Mouse (Mus musculus) liver, postnatal 0 days (tissue): ENCODE results near the gene Ccne1. TPM values are rescaled to one million over a fixed set of nuclear protein-coding genes. Genes with fewer than 3 reads are reported as not detected.
"Not testable (repeated sequence)": the region's sequence is repeated elsewhere in the genome, so short reads cannot be mapped to it uniquely, and the experiment has no call there.

ENCODE experiments used
- ATAC-seq: fragments of 200-750 bp; cut with Nextera tagmentation; 2 replicates; pipeline ENCODE4 v1.8.0; 2017; ENCODE audit warnings: mild to moderate bottlenecking, moderate library complexity
- DNase-seq: peaks from one replicate; pipeline ENCODE4 v3.0.0-alpha.2; 2016
- H3K27ac ChIP-seq: fragments of 300-500 bp; sonication (generic); 2 replicates; pipeline ENCODE4 v1.5.1; 2014; ENCODE audit warnings: antibody characterized with exemption, moderate library complexity, mild to moderate bottlenecking, low read depth
- H3K27me3 ChIP-seq: fragments of 300-500 bp; sonication (generic); 2 replicates; pipeline ENCODE4 v1.6.1; 2014; ENCODE audit warnings: low read length, control low read depth, mixed read lengths; ENCODE audit not compliant: insufficient read depth
- H3K36me3 ChIP-seq: fragments of 300-500 bp; sonication (generic); replicated peaks from 2 replicates; pipeline ENCODE4 v1.6.1; 2014; ENCODE audit warnings: mild to moderate bottlenecking, control low read depth, low read length, moderate library complexity, mixed read lengths; ENCODE audit not compliant: insufficient read depth
- H3K4me1 ChIP-seq: fragments of 300-500 bp; sonication (generic); 2 replicates; pipeline ENCODE4 v1.6.1; 2014; ENCODE audit warnings: antibody characterized with exemption, mild to moderate bottlenecking, control low read depth; ENCODE audit not compliant: insufficient read depth
- H3K4me2 ChIP-seq: fragments of 300-500 bp; sonication (generic); 2 replicates; pipeline ENCODE4 v1.6.1; 2014; ENCODE audit warnings: low read depth, mild to moderate bottlenecking, low read length, moderate library complexity, mixed read lengths
- H3K4me3 ChIP-seq: fragments of 300-500 bp; sonication (generic); 2 replicates; pipeline ENCODE4 v1.5.1; 2014; ENCODE audit warnings: low read depth, low read length
- H3K9ac ChIP-seq: fragments of 300-500 bp; sonication (generic); replicated peaks from 2 replicates; pipeline ENCODE4 v1.6.1; 2014; ENCODE audit warnings: mild to moderate bottlenecking, moderate library complexity
- H3K9me3 ChIP-seq: fragments of 300-500 bp; sonication (generic); 2 replicates; pipeline ENCODE4 v1.6.1; 2016; ENCODE audit warnings: mild to moderate bottlenecking, control low read depth, low read length, mixed read lengths
- CTCF ChIP-seq: sonication (generic); IDR thresholded peaks from 2 replicates; pipeline ENCODE4 v1.5.1; 2016; ENCODE audit warnings: antibody characterized with exemption, low read depth
- EP300 ChIP-seq: IDR thresholded peaks from 2 replicates; pipeline ENCODE4 v1.6.1; 2016; ENCODE audit warnings: antibody characterized with exemption, low read depth, mild to moderate bottlenecking
- WGBS: fragments of 180-500 bp; shearing (Covaris S2); extraction: QIAGEN DNeasy Blood & Tissue Kit; methylation state at CpG from one replicate; pipeline ENCODE4 v1.1.7; 2014; ENCODE audit not compliant: insufficient replicate concordance; 5-methylcytosine and 5-hydroxymethylcytosine counted together
- polyA plus RNA-seq: library from polyadenylated mRNA; unstranded; fragments of >200 nt; fragmentation: Nextera tagmentation; extraction: Ambion mirVana; gene quantifications from 2 replicates; pipeline ENCODE4 v1.2.1, GENCODE M21; 2015

The Ccne1 gene
- polyA plus RNA-seq, 1 experiment from 2014 or later = 32.4 TPM

GRCm38 (mm10) chr7:38140324-38140723 is 33.0 kb upstream of the Ccne1 start:
- Histone ChIP-seq H3K9me3 (no peaks in the 10 kb centered on the region), H3K36me3 (no peaks in the 10 kb centered on the region), H3K27me3 (no peaks in the 10 kb centered on the region), H3K9ac (no peak overlapping the region), H3K4me2 (no peak overlapping the region), H3K4me3 (no peak overlapping the region), H3K27ac (no peak overlapping the region), H3K4me1 (no peaks in the 10 kb centered on the region)
- no peak for DNase-seq
- WGBS = 52% methylated on average over 9 of the region's 9 CpGs
- no peak for TF ChIP-seq CTCF
- no peak for TF ChIP-seq EP300
- ATAC-seq = no peak

- DNase-seq = no peak
- H3K9me3 ChIP-seq = no peaks in the 10 kb centered on the region
- ATAC-seq = no peak
- no peak overlapping the region for H3K4me2 ChIP-seq
- H3K36me3 ChIP-seq = no peaks in the 10 kb centered on the region
- 74% methylated on average over 5 of the region's 5 CpGs for WGBS
- TF ChIP-seq EP300 = no peak
- no peak for TF ChIP-seq CTCF
- no peak overlapping the region for H3K4me3 ChIP-seq
- no peak overlapping the region for H3K27ac ChIP-seq
- no peaks in the 10 kb centered on the region for H3K4me1 ChIP-seq
- H3K27me3 ChIP-seq = no peaks in the 10 kb centered on the region
- H3K9ac ChIP-seq = no peak overlapping the region
Measured at GRCm38 (mm10) chr7:38134471-38134870, 27.1 kb upstream of the Ccne1 start.

- no peaks in the 10 kb centered on the region for H3K4me1 ChIP-seq
- no peak overlapping the region for H3K4me3 ChIP-seq
- no peak overlapping the region for H3K27ac ChIP-seq
- no peak for ATAC-seq
- no peak overlapping the region for H3K4me2 ChIP-seq
- WGBS = 26% methylated on average over 5 of the region's 5 CpGs
- H3K27me3 ChIP-seq = no peaks in the 10 kb centered on the region
- TF ChIP-seq EP300 (no peak), CTCF (peak; percentile 71)
- peak; percentile 35 for DNase-seq
- no peaks in the 10 kb centered on the region for H3K36me3 ChIP-seq
- H3K9ac ChIP-seq = no peak overlapping the region
- no peaks in the 10 kb centered on the region for H3K9me3 ChIP-seq
Measured at GRCm38 (mm10) chr7:38131186-38131585, 23.9 kb upstream of the Ccne1 start.

- Histone ChIP-seq H3K9me3 (no peaks in the 10 kb centered on the region), H3K36me3 (no peaks in the 10 kb centered on the region), H3K4me1 (no peaks in the 10 kb centered on the region), H3K4me3 (no peak overlapping the region), H3K27ac (no peak overlapping the region), H3K27me3 (no peaks in the 10 kb centered on the region), H3K9ac (no peak overlapping the region), H3K4me2 (no peak overlapping the region)
- DNase-seq (no peak), ATAC-seq (no peak)
- 82% methylated on average over 26 of the region's 26 CpGs for WGBS
- TF ChIP-seq EP300 (no peak), CTCF (no peak)
Measured at GRCm38 (mm10) chr7:38129986-38130729, 22.8 kb upstream of the Ccne1 start.

- Histone ChIP-seq H3K36me3 (no peaks in the 10 kb centered on the region), H3K27me3 (no peaks in the 10 kb centered on the region), H3K4me3 (no peak overlapping the region), H3K9me3 (no peaks in the 10 kb centered on the region), H3K9ac (no peak overlapping the region), H3K4me2 (no peak overlapping the region), H3K27ac (no peak overlapping the region), H3K4me1 (no peaks in the 10 kb centered on the region)
- ATAC-seq (no peak), DNase-seq (no peak)
- TF ChIP-seq EP300 (no peak), CTCF (no peak)
- WGBS = 81% methylated on average over 6 of the region's 6 CpGs
Measured at GRCm38 (mm10) chr7:38129491-38129890, 22.2 kb upstream of the Ccne1 start.

DNA sequence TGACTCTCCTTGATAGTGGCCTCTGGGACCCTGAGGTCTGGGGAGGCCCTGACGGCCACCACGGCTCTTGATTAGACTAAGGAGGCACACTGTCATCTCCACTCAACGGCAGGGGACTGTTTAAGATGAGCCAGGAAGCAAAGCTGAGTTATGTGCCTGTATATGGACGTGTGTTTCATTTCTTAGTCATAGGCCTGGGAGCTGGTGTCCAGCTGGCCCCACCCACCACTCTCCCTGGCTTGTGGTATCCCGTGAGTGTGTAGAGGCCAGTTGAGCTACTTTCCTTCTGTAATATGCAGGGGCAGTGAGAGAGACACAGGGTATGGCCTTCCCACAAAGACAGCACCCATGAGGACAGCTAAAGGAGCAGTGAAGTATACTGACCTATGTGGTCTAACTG is 20.9 kb upstream of the Ccne1 start:
- WGBS = 57% methylated on average over 5 of the region's 5 CpGs
- not testable (repeated sequence) for H3K9ac ChIP-seq, H3K4me3 ChIP-seq, H3K27me3 ChIP-seq, DNase-seq, ATAC-seq, H3K4me2 ChIP-seq, H3K27ac ChIP-seq, H3K9me3 ChIP-seq, H3K36me3 ChIP-seq, H3K4me1 ChIP-seq
